Mouse (Mus musculus) hindbrain, postnatal 0 days (tissue): ENCODE measurements around the gene Susd4. TPM values are rescaled to one million over a fixed set of nuclear protein-coding genes. Genes with fewer than 3 reads are reported as not detected.

Experiments used
- ATAC-seq: fragments of 200-750 bp; cut with Nextera tagmentation; 2 replicates; pipeline ENCODE4 v1.8.0; 2017; ENCODE audit warnings: mild to moderate bottlenecking, moderate TSS enrichment, moderate library complexity
- DNase-seq: peaks from one replicate; pipeline ENCODE4 v3.0.0-alpha.2; 2015; ENCODE audit warnings: low spot score
- H3K27ac ChIP-seq: fragments of 300-500 bp; sonication (generic); 2 replicates; pipeline ENCODE4 v1.5.1; 2014; ENCODE audit warnings: mild to moderate bottlenecking
- H3K27me3 ChIP-seq: fragments of 300-500 bp; sonication (generic); 2 replicates; pipeline ENCODE4 v1.6.1; 2014; ENCODE audit warnings: low read length, mixed read lengths; ENCODE audit not compliant: insufficient read depth
- H3K36me3 ChIP-seq: fragments of 300-500 bp; sonication (generic); 2 replicates; pipeline ENCODE4 v1.6.1; 2014; ENCODE audit warnings: low read length, mixed read lengths; ENCODE audit not compliant: insufficient read depth
- H3K4me1 ChIP-seq: fragments of 300-500 bp; sonication (generic); 2 replicates; pipeline ENCODE4 v1.6.1; 2014; ENCODE audit warnings: antibody characterized with exemption, low read length, mixed read lengths; ENCODE audit not compliant: insufficient read depth
- H3K4me2 ChIP-seq: fragments of 300-500 bp; sonication (generic); 2 replicates; pipeline ENCODE4 v1.6.1; 2014; ENCODE audit warnings: low read depth, mild to moderate bottlenecking, low read length, moderate library complexity, mixed read lengths
- H3K4me3 ChIP-seq: fragments of 300-500 bp; sonication (generic); 2 replicates; pipeline ENCODE4 v1.5.1; 2014; ENCODE audit warnings: low read length
- H3K9ac ChIP-seq: fragments of 300-500 bp; sonication (generic); replicated peaks from 2 replicates; pipeline ENCODE4 v1.6.1; 2014; ENCODE audit warnings: mild to moderate bottlenecking, low read length, moderate library complexity, mixed read lengths
- H3K9me3 ChIP-seq: fragments of 300-500 bp; sonication (generic); 2 replicates; pipeline ENCODE4 v1.6.1; 2016; ENCODE audit warnings: low read length, mixed read lengths
- CTCF ChIP-seq: IDR thresholded peaks from 2 replicates; pipeline ENCODE4 v1.5.1; 2016; ENCODE audit warnings: antibody characterized with exemption, control low read depth, low read depth
- WGBS: fragments of 180-500 bp; shearing (Covaris S2); extraction: QIAGEN DNeasy Blood & Tissue Kit; methylation state at CpG from one replicate; pipeline ENCODE4 v1.1.7; 2014; 5-methylcytosine and 5-hydroxymethylcytosine counted together
- polyA plus RNA-seq: library from polyadenylated mRNA; unstranded; fragments of >200 nt; fragmentation: Nextera tagmentation; extraction: Ambion mirVana; gene quantifications from 2 replicates; pipeline ENCODE4 v1.2.1, GENCODE M21; 2015
- total RNA-seq: library from RNA; depleted of rRNA; stranded (reverse); fragments of >200 nt; gene quantifications from 2 replicates; pipeline ENCODE4 v1.2.3, GENCODE M21; 2014

The Susd4 gene
- total and polyA plus RNA-seq, 2 experiments from 2014 or later, result 74.4 to 77.3 TPM

DNA sequence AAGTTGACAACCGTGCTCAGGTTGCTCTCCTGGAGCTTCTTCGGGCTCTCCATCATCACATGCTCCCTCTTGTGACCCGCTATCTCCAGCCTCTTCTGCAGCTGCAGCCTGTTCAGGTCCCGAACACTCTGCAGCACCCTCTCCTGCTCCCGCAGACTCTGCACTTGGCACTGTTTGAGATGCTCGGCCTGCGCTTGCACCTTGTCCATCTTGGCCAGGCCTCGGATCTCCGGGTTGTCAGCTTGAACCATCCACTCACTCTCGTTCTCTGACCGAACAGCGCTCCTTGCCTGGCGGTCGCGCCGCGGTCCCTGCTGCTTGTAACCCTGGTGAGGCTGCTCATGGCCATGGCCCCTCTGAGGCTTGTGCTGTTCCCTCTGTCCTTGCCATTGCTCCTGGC, 15.8 kb upstream of the Susd4 start:
- ATAC-seq, result no peak
- Histone ChIP-seq H3K4me2 (no peak overlapping the region), H3K9ac (no peak overlapping the region), H3K9me3 (no peaks in the 10 kb centered on the region), H3K4me1 (no peaks in the 10 kb centered on the region), H3K4me3 (no peak overlapping the region), H3K36me3 (no peaks in the 10 kb centered on the region), H3K27ac (no peak overlapping the region), H3K27me3 (no peaks in the 10 kb centered on the region)
- 83% methylated on average over 17 of the region's 17 CpGs for whole genome bisulfite sequencing
- TF ChIP-seq CTCF, result no peak
- no peak for DNase-seq

DNA sequence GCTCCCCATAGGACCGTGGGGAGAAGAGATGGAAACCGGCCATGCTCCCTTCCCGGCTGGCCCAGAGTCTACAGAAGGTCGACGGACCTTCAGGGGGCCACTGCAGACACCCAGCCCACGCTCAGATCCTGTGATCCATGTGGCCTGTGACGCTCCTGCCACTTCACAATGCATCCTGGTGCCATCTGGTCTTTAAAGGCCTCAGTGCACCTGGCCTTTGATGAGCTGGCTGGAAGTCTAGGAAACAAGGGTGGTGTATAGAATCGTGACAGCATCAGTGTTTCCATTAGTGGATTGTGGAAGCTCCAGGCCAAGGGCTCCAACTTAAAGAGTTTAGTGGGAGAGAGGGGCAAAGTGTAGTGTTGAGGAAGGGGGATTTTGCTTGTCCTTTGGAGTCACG, 14.6 kb upstream of the Susd4 start, which contains the start of gene Ccdc185:
Ccdc185 (minus strand) TSS at position 101 of the 400 bp plus-strand sequence.
- Histone ChIP-seq H3K9me3 (no peaks in the 10 kb centered on the region), H3K4me1 (no peaks in the 10 kb centered on the region), H3K4me2 (no peak within 1 kb of the TSS), H3K9ac (no peak within 1 kb of the TSS), H3K4me3 (no peak within 1 kb of the TSS), H3K27me3 (no peaks in the 10 kb centered on the region), H3K27ac (no peak within 1 kb of the TSS), H3K36me3 (no peaks in the 10 kb centered on the region)
- no peak for TF ChIP-seq CTCF
- no peak for ATAC-seq
- WGBS, result 87% methylated on average over 9 of the region's 9 CpGs
- DNase-seq, result no peak

DNA sequence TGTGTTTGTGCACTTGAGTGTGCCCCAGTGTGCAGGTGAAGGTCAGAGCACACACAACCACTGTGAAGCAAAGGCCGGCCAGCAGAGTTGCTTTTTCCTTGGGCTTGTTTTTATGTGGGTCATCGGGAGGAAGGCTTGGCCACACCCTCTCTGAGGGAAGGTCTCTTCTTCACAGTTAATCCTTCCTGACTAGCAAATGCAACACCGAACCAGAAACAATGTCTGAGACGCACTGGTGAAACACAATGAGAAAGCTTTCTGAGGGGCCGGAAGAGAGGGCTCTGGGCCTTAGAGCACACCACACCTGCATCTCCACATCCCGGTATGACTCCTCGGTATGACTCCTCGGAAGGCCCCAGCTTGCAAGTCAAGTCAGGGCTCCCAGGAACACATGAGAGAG, 12.4 kb upstream of the Susd4 start:
- Histone ChIP-seq H3K27ac (no peak overlapping the region), H3K9me3 (no peaks in the 10 kb centered on the region), H3K36me3 (no peaks in the 10 kb centered on the region), H3K9ac (no peak overlapping the region), H3K27me3 (no peaks in the 10 kb centered on the region), H3K4me2 (no peak overlapping the region), H3K4me1 (no peaks in the 10 kb centered on the region), H3K4me3 (no peak overlapping the region)
- ATAC-seq (no peak), DNase-seq (no peak)
- no peak for TF ChIP-seq CTCF
- 70% methylated on average over 8 of the region's 8 CpGs for WGBS

DNA sequence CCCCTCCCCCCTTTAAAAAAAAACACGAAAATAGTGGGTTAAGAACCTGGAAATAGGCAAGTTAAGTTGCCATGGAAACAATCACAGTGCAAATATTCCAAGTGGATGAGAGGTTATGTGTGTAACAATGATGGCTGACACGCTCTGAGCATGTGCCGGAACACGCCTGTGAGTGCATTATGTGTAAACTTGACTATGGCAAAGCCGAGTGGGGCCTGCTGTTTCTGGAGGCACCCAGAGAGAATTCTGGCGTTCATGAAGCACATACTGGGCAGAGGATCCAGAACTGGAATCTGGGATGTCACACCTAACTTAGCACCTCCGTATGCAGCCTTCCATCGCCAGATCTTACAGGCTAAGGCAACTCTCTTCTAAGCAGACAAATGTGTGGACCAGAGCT, 10.0 kb upstream of the Susd4 start:
- Histone ChIP-seq H3K27me3 (no peaks in the 10 kb centered on the region), H3K36me3 (no peaks in the 10 kb centered on the region), H3K9me3 (no peaks in the 10 kb centered on the region), H3K27ac (no peak overlapping the region), H3K4me1 (no peaks in the 10 kb centered on the region), H3K4me2 (no peak overlapping the region), H3K4me3 (no peak overlapping the region), H3K9ac (no peak overlapping the region)
- DNase-seq (peak; percentile 23), ATAC-seq (no peak)
- 72% methylated on average over 8 of the region's 8 CpGs for WGBS
- TF ChIP-seq CTCF, result no peak

DNA sequence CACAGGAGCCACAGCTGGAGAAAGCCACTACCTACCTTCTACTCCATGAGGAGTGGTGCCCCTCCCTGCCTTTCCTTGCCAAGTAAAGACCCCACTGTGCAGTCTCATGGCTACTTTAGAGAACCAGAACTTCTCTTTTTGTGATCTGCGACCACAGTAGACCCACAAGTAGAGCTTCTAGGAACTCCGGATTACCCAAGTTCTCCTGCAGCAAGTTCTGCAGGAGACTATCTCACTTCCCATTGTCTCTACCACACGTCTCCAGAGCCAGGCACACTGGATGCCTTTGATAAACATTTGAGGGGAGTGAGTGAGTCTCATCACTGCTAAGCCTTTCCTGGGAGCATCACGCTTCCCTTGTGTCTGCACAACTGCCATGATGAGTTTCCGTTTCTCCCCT, 8.8 kb upstream of the Susd4 start:
- Histone ChIP-seq H3K9me3 (no peaks in the 10 kb centered on the region), H3K27me3 (no peaks in the 10 kb centered on the region), H3K4me3 (no peak overlapping the region), H3K4me2 (no peak overlapping the region), H3K27ac (no peak overlapping the region), H3K9ac (no peak overlapping the region), H3K4me1 (no peaks in the 10 kb centered on the region), H3K36me3 (no peaks in the 10 kb centered on the region)
- ATAC-seq (no peak), DNase-seq (no peak)
- WGBS, result 85% methylated on average over 5 of the region's 5 CpGs
- TF ChIP-seq CTCF, result no peak

DNA sequence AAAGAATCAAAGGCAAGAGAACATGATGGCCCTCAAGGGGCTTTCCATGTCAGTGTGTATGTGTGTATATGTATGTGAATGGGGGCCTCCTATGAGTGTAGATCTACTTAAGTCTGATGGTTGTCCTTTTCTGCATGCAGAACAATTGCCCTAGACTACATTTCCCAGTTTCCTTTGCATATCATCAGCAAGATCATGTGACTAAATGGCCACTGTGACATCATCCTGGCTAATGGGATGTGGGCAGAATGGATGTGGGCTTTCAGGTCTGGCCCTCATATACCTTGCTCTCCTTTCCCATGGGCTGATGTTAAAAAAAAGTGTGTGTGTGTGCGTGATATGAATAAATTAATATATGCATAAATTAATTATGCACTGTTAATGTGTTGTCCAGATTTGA, 4.9 kb upstream of the Susd4 start:
- ATAC-seq (no peak), DNase-seq (no peak)
- Histone ChIP-seq H3K4me3 (no peak overlapping the region), H3K27me3 (no peaks in the 10 kb centered on the region), H3K9me3 (no peaks in the 10 kb centered on the region), H3K4me2 (no peak overlapping the region), H3K27ac (no peak overlapping the region), H3K9ac (no peak overlapping the region), H3K36me3 (no peaks in the 10 kb centered on the region), H3K4me1 (no peaks in the 10 kb centered on the region)
- TF ChIP-seq CTCF, result no peak
- 100% methylated on average over 1 of the region's 1 CpGs for WGBS

DNA sequence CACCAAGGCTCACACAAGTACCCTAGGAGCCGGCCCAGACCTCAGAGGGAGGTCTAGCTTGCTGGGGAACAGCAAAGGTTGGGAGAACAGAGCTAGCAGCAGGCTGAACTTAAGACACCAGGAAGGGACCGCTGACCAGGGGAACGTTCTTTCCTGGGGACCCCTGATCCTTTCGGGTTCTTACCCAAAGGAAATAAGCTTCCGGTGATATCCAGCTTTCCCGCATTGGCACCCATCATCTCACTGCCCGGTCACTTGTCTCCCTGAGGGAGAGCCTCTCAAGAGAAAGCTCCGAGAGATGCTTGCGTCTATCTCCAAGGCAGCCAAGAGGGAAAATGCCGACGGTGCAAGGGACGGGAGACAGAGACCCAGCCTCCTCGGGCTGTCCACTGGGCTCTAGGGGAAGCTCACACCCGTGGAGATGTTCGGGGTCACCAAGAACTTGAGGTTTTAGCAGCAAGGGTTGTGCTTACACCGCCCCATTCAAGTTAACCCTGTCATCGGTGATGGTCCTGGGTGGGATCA, 407 bp upstream of the Susd4 start:
- Histone ChIP-seq H3K4me1 (no peaks in the 10 kb centered on the region), H3K9me3 (no peaks in the 10 kb centered on the region), H3K27ac (peak overlapping the region; percentile 65; the same call in 1 of the 2 replicates), H3K4me3 (peak overlapping the region; percentile 63), H3K36me3 (no peaks in the 10 kb centered on the region), H3K9ac (peak overlapping the region; percentile 53), H3K27me3 (no peaks in the 10 kb centered on the region), H3K4me2 (peak overlapping the region; percentile 94)
- TF ChIP-seq CTCF, result no peak
- DNase-seq (peak; percentile 15), ATAC-seq (no peak; the same call in 1 of the 2 replicates)
- WGBS, result 8% methylated on average over 17 of the region's 17 CpGs
